Comparison of ENCODE assay signal across 8 mouse cellular contexts in genomic region chr12:38788621-38789020, GRCm38 (mm10). TPM values are rescaled to one million over a fixed set of nuclear protein-coding genes. Genes with fewer than 3 reads are reported as not detected.
A peak's percentile ranks its signal among the peaks of the same experiment; 100 is the strongest.
DNase-seq lines count a peak whose midpoint lies in the region; ATAC-seq lines count a peak whose summit lies in the region.

No protein-coding gene starts in this region.

- no peaks in the 10 kb centered on the region for H3K36me3 ChIP-seq in intestine, embryonic 14.5 days (ENCODE audit: control insufficient read depth, insufficient read depth, low read length)
- no peaks in the 10 kb centered on the region for H3K36me3 ChIP-seq in lung, embryonic 15.5 days

- peaks cover 12% of the 10 kb centered on the region; the same call in 1 of the 2 replicates for H3K4me1 ChIP-seq in intestine, embryonic 14.5 days (replicated peaks; ENCODE audit: control insufficient read depth, insufficient read depth, low read length)
- peaks cover 17% of the 10 kb centered on the region for H3K4me1 ChIP-seq in lung, embryonic 15.5 days

- H3K27ac ChIP-seq in intestine, embryonic 14.5 days (ENCODE audit: low read depth): no peak overlapping the region; the same call in 1 of the 2 replicates
- peak overlapping the region; percentile 22; the same call in 1 of the 2 replicates for H3K27ac ChIP-seq in lung, embryonic 15.5 days

- no peaks in the 10 kb centered on the region for H3K27me3 ChIP-seq in intestine, embryonic 14.5 days (replicated peaks; ENCODE audit: control insufficient read depth, insufficient read depth, low read length)
- no peaks in the 10 kb centered on the region for H3K27me3 ChIP-seq in lung, embryonic 15.5 days

- peak; percentile 90 for ATAC-seq in intestine, embryonic 14.5 days (replicated peaks; ENCODE audit: low FRiP score, low TSS enrichment, low read depth)
- peak; percentile 87 for ATAC-seq in lung, embryonic 15.5 days (ENCODE audit: borderline replicate concordance, extremely low read depth, low FRiP score, low TSS enrichment)

- H3K4me3 ChIP-seq in intestine, embryonic 14.5 days (ENCODE audit: low read depth, low read length): no peak overlapping the region
- no peak overlapping the region for H3K4me3 ChIP-seq in lung, embryonic 15.5 days

- H3K4me2 ChIP-seq in intestine, embryonic 14.5 days (ENCODE audit: low read length): peak overlapping the region; percentile 28; the same call in 1 of the 2 replicates
- peak overlapping the region; percentile 33 for H3K4me2 ChIP-seq in lung, embryonic 15.5 days

- 17% methylated on average over 6 of the region's 6 CpGs for WGBS in intestine, embryonic 14.5 days
- 12% methylated on average over 6 of the region's 6 CpGs for WGBS in lung, embryonic 15.5 days

- no peaks in the 10 kb centered on the region for H3K9me3 ChIP-seq in intestine, embryonic 14.5 days (ENCODE audit: control insufficient read depth, low read length)
- H3K9me3 ChIP-seq in lung, embryonic 15.5 days: no peaks in the 10 kb centered on the region

- intact Hi-C loops in gastrocnemius, postnatal 14 days (cut with DNase I; ENCODE audit: low total_unique reads): no loop called here

- DNase-seq in adrenal gland, postnatal 14 days: peak; percentile 13
- DNase-seq in adrenal gland, postnatal 25 days: no peak
- peak; percentile 8 for DNase-seq in testis, postnatal 14 days (ENCODE audit: low spot score)
- no peak for DNase-seq in testis, postnatal 10 days (ENCODE audit: low spot score)
- DNase-seq in gastrocnemius, postnatal 14 days: peak; percentile 16
- DNase-seq in intestine, embryonic 14.5 days (ENCODE audit: low spot score): peak; percentile 69
- no peak for DNase-seq in c-Kit-positive CD71-positive TER-119-positive erythroid progenitor cells, embryonic 14.5 days (ENCODE audit: low spot score)

- H3K9ac ChIP-seq in intestine, embryonic 14.5 days (ENCODE audit: low read length): no peak overlapping the region
- H3K9ac ChIP-seq in lung, embryonic 15.5 days: no peak overlapping the region

RNA-seq across cellular contexts. Expression of gene Etv1, which starts 9.4 kb away (rescaled TPM):
- 53.3 and 54.7 TPM in 2 replicates for total RNA-seq in adrenal gland, postnatal 14 days (2021)
- 65.7 and 86.7 TPM in 2 replicates for total RNA-seq in adrenal gland, postnatal 25 days (2021)
- 1 to 10 TPM; 6.7 to 7.1 TPM for total RNA-seq in gastrocnemius, postnatal 14 days (2021)
- 48.1 and 58.1 TPM in 2 replicates for polyA plus RNA-seq in intestine, embryonic 14.5 days (2014; fragmentation: Nextera tagmentation; extraction: Ambion mirVana)
- 35.8 and 39.4 TPM in 2 replicates for polyA plus RNA-seq in lung, embryonic 15.5 days (2015; fragmentation: Nextera tagmentation; extraction: Ambion mirVana)

Comparison
In these comparisons a context has a peak if more than half of its experiments do, and no peak if none do; other contexts are left out.
1. DNase-seq: peak in adrenal gland, postnatal 14 days (single experiment), testis, postnatal 14 days (single experiment), gastrocnemius, postnatal 14 days (single experiment) and intestine, embryonic 14.5 days (single experiment); none in adrenal gland, postnatal 25 days (single experiment), testis, postnatal 10 days (single experiment) and c-Kit-positive CD71-positive TER-119-positive erythroid progenitor cells, embryonic 14.5 days (single experiment).